Mouse (Mus musculus) stomach, postnatal 0 days (tissue): Measurements from ENCODE around the gene Tcp10a.
"Not testable (repeated sequence)": the region's sequence is repeated elsewhere in the genome, so short reads cannot be mapped to it uniquely, and the experiment has no call there.

Experiments used
- CTCF ChIP-seq: IDR thresholded peaks from 2 replicates; pipeline ENCODE4 v1.5.1; 2016; ENCODE audit warnings: antibody characterized with exemption, low read depth, mild to moderate bottlenecking, moderate library complexity
- EP300 ChIP-seq: optimal IDR thresholded peaks from 2 replicates; pipeline ENCODE3; 2016; ENCODE audit warnings: antibody characterized with exemption

GRCm38 (mm10) chr17:7306278-7307196, 17.9 kb upstream of the Tcp10a start:
- TF ChIP-seq EP300, result not testable (repeated sequence)
- TF ChIP-seq CTCF, result peak; percentile 63
